Mouse (Mus musculus) MEL (cell line): Measurements from ENCODE around the gene Xrcc1. TPM values are rescaled to one million over a fixed set of nuclear protein-coding genes. Genes with fewer than 3 reads are reported as not detected.

Experiments used
- DNase-seq: peaks from one replicate; pipeline ENCODE4 v3.0.0; 2011; ENCODE audit warnings: low read depth, low spot score
- H3K27ac ChIP-seq: 2 replicates; pipeline ENCODE4 v1.5.1; 2012; ENCODE audit warnings: low read depth, mild to moderate bottlenecking, control low read depth, low read length, moderate library complexity; ENCODE audit not compliant: control insufficient read depth
- H3K27me3 ChIP-seq, 2 experiments: fragments of 150-350 bp in 1 of 2; sonication (generic) in 1 of 2; 2 replicates each; pipeline ENCODE4 v1.6.1; 2012; ENCODE audit warnings: low read length in 2 of 2, mild to moderate bottlenecking in 2 of 2, improper control_type of control experiment in 1 of 2, moderate library complexity in 1 of 2; ENCODE audit not compliant: insufficient read depth in 2 of 2, control insufficient read depth in 1 of 2
- H3K36me3 ChIP-seq, 2 experiments: 2 replicates each; pipeline ENCODE4 v1.6.1; 2012 to 2014; ENCODE audit warnings: low read length in 2 of 2, improper control_type of control experiment in 1 of 2, inconsistent platforms in 1 of 2, mild to moderate bottlenecking in 1 of 2; ENCODE audit not compliant: insufficient read depth in 2 of 2, control insufficient read depth in 1 of 2
- H3K4me1 ChIP-seq, 2 experiments: fragments of 150-350 bp in 1 of 2; sonication (generic) in 1 of 2; 2 replicates each; pipeline ENCODE4 v1.6.1; 2012; ENCODE audit warnings: low read length in 2 of 2, improper control_type of control experiment in 1 of 2, mild to moderate bottlenecking in 1 of 2; ENCODE audit not compliant: insufficient read depth in 2 of 2, control insufficient read depth in 1 of 2
- H3K4me3 ChIP-seq, 2 experiments: fragments of 150-350 bp in 1 of 2; sonication (generic) in 1 of 2; 2 replicates each; pipeline ENCODE4 v1.5.1; 2012; ENCODE audit warnings: low read depth in 2 of 2, low read length in 2 of 2, mild to moderate bottlenecking in 2 of 2, moderate library complexity in 2 of 2, control low read depth in 1 of 2, improper control_type of control experiment in 1 of 2; ENCODE audit not compliant: control insufficient read depth in 1 of 2, insufficient read depth in 1 of 2
- H3K79me2 ChIP-seq: 2 replicates; pipeline ENCODE4 v1.6.1; 2012; ENCODE audit warnings: mild to moderate bottlenecking, low read length, moderate library complexity; ENCODE audit not compliant: control insufficient read depth, poor library complexity, insufficient read depth
- H3K9ac ChIP-seq: 2 replicates; pipeline ENCODE4 v1.6.1; 2012; ENCODE audit warnings: low read depth, mild to moderate bottlenecking, control low read depth, low read length, moderate library complexity; ENCODE audit not compliant: control insufficient read depth, poor library complexity, severe bottlenecking
- H3K9me3 ChIP-seq: fragments of 150-350 bp; sonication (generic); replicated peaks from 2 replicates; pipeline ENCODE4 v1.6.1; 2012; ENCODE audit warnings: mild to moderate bottlenecking, low read length, improper control_type of control experiment, moderate library complexity; ENCODE audit not compliant: insufficient read depth
- BHLHE40 ChIP-seq: IDR thresholded peaks from 2 replicates; pipeline ENCODE4 v1.6.1; 2012; ENCODE audit warnings: low read depth, mild to moderate bottlenecking, inconsistent platforms, low read length, improper control_type of control experiment, borderline replicate concordance
- CTCF ChIP-seq, 3 experiments: IDR thresholded peaks in 2 of 3; conservative IDR thresholded peaks in 1 of 3; 2 replicates each; pipeline ENCODE4 v1.5.1; 2011 to 2012; ENCODE audit warnings: low read length in 3 of 3, low read depth in 2 of 3, mild to moderate bottlenecking in 2 of 3, improper control_type of control experiment in 1 of 3, inconsistent platforms in 1 of 3, mixed read lengths in 1 of 3, moderate library complexity in 1 of 3; ENCODE audit not compliant: control insufficient read depth in 1 of 3, insufficient read depth in 1 of 3, poor library complexity in 1 of 3, severe bottlenecking in 1 of 3
- EP300 ChIP-seq, 2 experiments: IDR thresholded peaks; 2 replicates each; pipeline ENCODE4 v1.6.1; 2011; ENCODE audit warnings: improper control_type of control experiment in 2 of 2, low read length in 2 of 2, low read depth in 1 of 2, mild to moderate bottlenecking in 1 of 2
- GATA1 ChIP-seq: IDR thresholded peaks from 2 replicates; pipeline ENCODE4 v1.6.1; 2011; ENCODE audit warnings: low read depth, low read length, improper control_type of control experiment
- MEF2A ChIP-seq: IDR thresholded peaks from 2 replicates; pipeline ENCODE4 v1.6.1; 2014; ENCODE audit warnings: low read depth, mild to moderate bottlenecking, inconsistent platforms, low read length, improper control_type of control experiment; ENCODE audit not compliant: poor library complexity, insufficient replicate concordance, severe bottlenecking; ENCODE audit errors: extremely low read depth
- MYB ChIP-seq: IDR thresholded peaks from 2 replicates; pipeline ENCODE4 v1.6.1; 2011; ENCODE audit warnings: mild to moderate bottlenecking, low read depth, low read length, improper control_type of control experiment
- NELFE ChIP-seq: IDR thresholded peaks from 2 replicates; pipeline ENCODE4 v1.6.1; 2011; ENCODE audit warnings: low read depth, low read length, improper control_type of control experiment
- NRF1 ChIP-seq: IDR thresholded peaks from 2 replicates; pipeline ENCODE4 v1.6.1; 2014; ENCODE audit warnings: low read depth, mild to moderate bottlenecking, inconsistent platforms, low read length, improper control_type of control experiment, moderate library complexity; ENCODE audit not compliant: poor library complexity, insufficient read depth, severe bottlenecking
- POLR2A ChIP-seq, 2 experiments: IDR thresholded peaks; 2 replicates each; pipeline ENCODE4 v1.6.1; 2011 to 2012; ENCODE audit warnings: low read length in 2 of 2, mild to moderate bottlenecking in 2 of 2, control low read depth in 1 of 2, improper control_type of control experiment in 1 of 2, low read depth in 1 of 2, moderate library complexity in 1 of 2; ENCODE audit not compliant: control insufficient read depth in 1 of 2, insufficient read depth in 1 of 2, poor library complexity in 1 of 2
- POLR2AphosphoS5 ChIP-seq: IDR thresholded peaks from 2 replicates; pipeline ENCODE4 v1.6.1; 2012; ENCODE audit warnings: low read depth, borderline replicate concordance, mild to moderate bottlenecking, inconsistent platforms, low read length, moderate library complexity, mixed read lengths
- RAD21 ChIP-seq: IDR thresholded peaks from 2 replicates; pipeline ENCODE4 v1.6.1; 2011; ENCODE audit warnings: mild to moderate bottlenecking, low read depth, low read length, improper control_type of control experiment
- SIN3A ChIP-seq: IDR thresholded peaks from 2 replicates; pipeline ENCODE4 v1.6.1; 2012; ENCODE audit warnings: low read length, improper control_type of control experiment, inconsistent platforms
- SMC3 ChIP-seq: IDR thresholded peaks from 2 replicates; pipeline ENCODE4 v1.6.1; 2011; ENCODE audit warnings: low read depth, low read length, improper control_type of control experiment
- TAL1 ChIP-seq: IDR thresholded peaks from 2 replicates; pipeline ENCODE4 v1.6.1; 2012; ENCODE audit warnings: mild to moderate bottlenecking, inconsistent platforms, low read length, moderate library complexity, mixed read lengths
- TCF12 ChIP-seq: IDR thresholded peaks from 2 replicates; pipeline ENCODE4 v1.6.1; 2014; ENCODE audit warnings: low read depth, mild to moderate bottlenecking, inconsistent platforms, low read length, improper control_type of control experiment, moderate library complexity
- USF2 ChIP-seq, 2 experiments: IDR thresholded peaks; 2 replicates each; pipeline ENCODE4 v1.6.1; 2011 to 2012; ENCODE audit warnings: improper control_type of control experiment in 2 of 2, low read length in 2 of 2, borderline replicate concordance in 1 of 2, inconsistent platforms in 1 of 2, low read depth in 1 of 2, mild to moderate bottlenecking in 1 of 2; ENCODE audit not compliant: insufficient read depth in 1 of 2
- ZC3H11A ChIP-seq: IDR thresholded peaks from 2 replicates; pipeline ENCODE4 v1.6.1; 2012; ENCODE audit warnings: low read depth, mild to moderate bottlenecking, inconsistent platforms, low read length, improper control_type of control experiment
- ZKSCAN1 ChIP-seq: IDR thresholded peaks from 2 replicates; pipeline ENCODE4 v1.6.1; 2012; ENCODE audit warnings: low read depth, mild to moderate bottlenecking, inconsistent platforms, low read length, improper control_type of control experiment, moderate library complexity
- polyA plus RNA-seq, 2 experiments: library from polyadenylated mRNA; stranded (reverse) in 1 of 2; unstranded in 1 of 2; fragments of >175 nt in 1 of 2; fragments of >200 nt in 1 of 2; gene quantifications; 2 replicates each; pipeline versions ENCODE4 v1.2.1 to v1.2.4; 2012; ENCODE audit warnings: low replicate concordance in 2 of 2, low read depth in 1 of 2; ENCODE audit not compliant: insufficient read length in 2 of 2, insufficient read depth in 1 of 2, missing spikeins in 1 of 2
- total RNA-seq: library from RNA; depleted of rRNA; stranded (reverse); fragments of 300-350 nt; gene quantifications from 2 replicates; pipeline ENCODE4 v1.2.3, GENCODE M21; 2012

Gene Xrcc1
- total and polyA plus RNA-seq, 3 experiments = 97.4 to 574 (median 101) TPM

DNA sequence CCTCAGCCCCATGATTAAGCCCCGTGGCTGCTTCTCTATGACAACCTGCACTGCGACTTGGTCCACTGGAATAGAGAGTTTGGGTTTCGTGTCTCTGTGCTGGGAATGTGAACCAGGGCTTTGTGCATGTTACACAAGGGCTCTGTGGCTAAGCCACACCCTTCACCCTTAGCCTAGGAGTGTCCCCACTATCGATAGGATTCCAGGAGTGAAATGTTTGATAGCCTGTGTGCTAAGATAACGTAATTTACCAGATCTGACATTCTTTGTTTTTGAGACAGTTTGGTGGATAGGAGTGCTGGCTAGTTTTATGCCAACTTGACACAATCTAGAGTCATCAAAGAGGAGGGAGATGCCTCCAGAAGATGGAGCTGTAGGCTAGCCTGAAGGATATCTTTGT, 45.6 kb downstream of the Xrcc1 start:
- H3K4me1 ChIP-seq = peaks cover 2 to 21% of the 10 kb centered on the region in 2 experiments; a peak in 3 of 4 replicates
- H3K27me3 ChIP-seq = no peaks in the 10 kb centered on the region
- DNase-seq = peak; percentile 37
- no peak overlapping the region for H3K27ac ChIP-seq
- H3K79me2 ChIP-seq = peaks cover 5% of the 10 kb centered on the region
- H3K9ac ChIP-seq = no peak overlapping the region
- no peaks in the 10 kb centered on the region for H3K9me3 ChIP-seq
- peaks cover 0 to 13% of the 10 kb centered on the region in 2 experiments; a peak in 2 of 4 replicates for H3K36me3 ChIP-seq
- no peak overlapping the region for H3K4me3 ChIP-seq
- TF ChIP-seq EP300 (IDR thresholded peaks at IDR 0.05; ENCODE audit: low read depth in 1 of 2, low read length in 2 of 2) (0 out of 4 replicates have a peak, but pooled peaks of 1 of the 2 experiments have one; percentile 11), ZC3H11A (peak; percentile 12; the same call in 1 of the 2 replicates), GATA1 (no peak), CTCF (IDR thresholded peaks at IDR 0.05 in 2 of 3, conservative IDR thresholded peaks at IDR 0.05 in 1 of 3; ENCODE audit: control insufficient read depth in 1 of 3, insufficient read depth in 1 of 3, low read depth in 2 of 3, low read length in 3 of 3, poor library complexity in 1 of 3, severe bottlenecking in 1 of 3) (peak in 1 of 3 experiments; percentile 47; a peak in 3 of 6 replicates), BHLHE40 (no peak), MEF2A (no peak), RAD21 (peak; percentile 48), ZKSCAN1 (no peak), TCF12 (peak; percentile 5; the same call in 1 of the 2 replicates), SMC3 (peak; percentile 26; the same call in 1 of the 2 replicates)
- TF ChIP-seq, all 39 proteins: peak for 6

GRCm38 (mm10) chr7:24592163-24592562, 46.1 kb downstream of the Xrcc1 start:
- H3K4me3 ChIP-seq = no peak overlapping the region
- peaks cover 5% of the 10 kb centered on the region for H3K79me2 ChIP-seq
- H3K36me3 ChIP-seq = peaks cover 0 to 13% of the 10 kb centered on the region in 2 experiments; a peak in 2 of 4 replicates
- H3K4me1 ChIP-seq = peaks cover 2 to 21% of the 10 kb centered on the region in 2 experiments; a peak in 3 of 4 replicates
- TF ChIP-seq MYB (no peak), NRF1 (no peak), USF2 (IDR thresholded peaks at IDR 0.05; ENCODE audit: borderline replicate concordance in 1 of 2, insufficient read depth in 1 of 2, low read depth in 1 of 2, low read length in 2 of 2) (no peak), NELFE (no peak), SIN3A (no peak), ZC3H11A (no peak), RAD21 (no peak), POLR2A (IDR thresholded peaks at IDR 0.05; ENCODE audit: control insufficient read depth in 1 of 2, insufficient read depth in 1 of 2, low read depth in 1 of 2, low read length in 2 of 2, poor library complexity in 1 of 2) (no peak), ZKSCAN1 (no peak), TAL1 (no peak), POLR2AphosphoS5 (no peak)
- H3K27ac ChIP-seq = no peak overlapping the region
- no peak overlapping the region for H3K9ac ChIP-seq
- H3K27me3 ChIP-seq = no peaks in the 10 kb centered on the region
- no peaks in the 10 kb centered on the region for H3K9me3 ChIP-seq
- DNase-seq = peak; percentile 41
